Mouse (Mus musculus): ENCODE measurements around the gene Ggact. TPM values are rescaled to one million over a fixed set of nuclear protein-coding genes. Genes with fewer than 3 reads are reported as not detected.

Ggact gene
- polyA plus RNA-seq, 1 experiment from 2014 or later = 10.5 TPM

GRCm38 (mm10) chr14:122891470-122891968, 22.0 kb downstream of the Ggact start:
- Histone ChIP-seq H3K27me3 (ENCODE audit: control insufficient read depth, insufficient read depth, low read length) (no peaks in the 10 kb centered on the region), H3K4me3 (ENCODE audit: low read depth, low read length) (no peak overlapping the region), H3K27ac (replicated peaks; ENCODE audit: low read depth, low read length) (no peak overlapping the region), H3K9ac (ENCODE audit: low read length) (no peak overlapping the region), H3K9me3 (ENCODE audit: control insufficient read depth, low read length) (no peaks in the 10 kb centered on the region), H3K4me2 (ENCODE audit: low read depth, severe bottlenecking) (no peak overlapping the region), H3K36me3 (ENCODE audit: control insufficient read depth, insufficient read depth, low read length) (no peaks in the 10 kb centered on the region), H3K4me1 (ENCODE audit: control insufficient read depth, insufficient read depth, low read length) (0 out of 2 replicates have a peak, but pooled peaks cover 3% of the 10 kb centered on the region)
- DNase-seq (ENCODE audit: low spot score) (no peak), ATAC-seq (ENCODE audit: insufficient number of reproducible peaks, low FRiP score, low TSS enrichment, low read depth) (no peak; the same call in 1 of the 2 replicates)
- whole genome bisulfite sequencing = 88% methylated on average over 12 of the region's 12 CpGs

GRCm38 (mm10) chr14:122888480-122888872, 25.1 kb downstream of the Ggact start:
- H3K9ac ChIP-seq (ENCODE audit: low read length) = no peak overlapping the region

GRCm38 (mm10) chr14:122887702-122888479, 25.7 kb downstream of the Ggact start:
- no peak overlapping the region for H3K4me2 ChIP-seq (ENCODE audit: low read depth, severe bottlenecking)
- no peak overlapping the region for H3K9ac ChIP-seq (ENCODE audit: low read length)
- no peak for ATAC-seq (ENCODE audit: insufficient number of reproducible peaks, low FRiP score, low TSS enrichment, low read depth)
- H3K4me3 ChIP-seq (ENCODE audit: low read depth, low read length) = no peak overlapping the region
- peaks cover 9% of the 10 kb centered on the region for H3K4me1 ChIP-seq (ENCODE audit: control insufficient read depth, insufficient read depth, low read length)
- no peak for DNase-seq (ENCODE audit: low spot score)
- H3K27me3 ChIP-seq (ENCODE audit: control insufficient read depth, insufficient read depth, low read length) = no peaks in the 10 kb centered on the region
- H3K36me3 ChIP-seq (ENCODE audit: control insufficient read depth, insufficient read depth, low read length) = no peaks in the 10 kb centered on the region
- 64% methylated on average over 3 of the region's 3 CpGs for WGBS
- no peak overlapping the region for H3K27ac ChIP-seq (replicated peaks; ENCODE audit: low read depth, low read length)
- no peaks in the 10 kb centered on the region for H3K9me3 ChIP-seq (ENCODE audit: control insufficient read depth, low read length)

More at GRCm38 (mm10) chr14:122888480-122888872, 25.1 kb downstream of the Ggact start:
- Histone ChIP-seq H3K36me3 (ENCODE audit: control insufficient read depth, insufficient read depth, low read length) (no peaks in the 10 kb centered on the region), H3K4me1 (ENCODE audit: control insufficient read depth, insufficient read depth, low read length) (peaks cover 6% of the 10 kb centered on the region), H3K4me2 (ENCODE audit: low read depth, severe bottlenecking) (no peak overlapping the region), H3K4me3 (ENCODE audit: low read depth, low read length) (no peak overlapping the region), H3K9me3 (ENCODE audit: control insufficient read depth, low read length) (no peaks in the 10 kb centered on the region), H3K27me3 (ENCODE audit: control insufficient read depth, insufficient read depth, low read length) (no peaks in the 10 kb centered on the region), H3K27ac (replicated peaks; ENCODE audit: low read depth, low read length) (no peak overlapping the region)
- DNase-seq (ENCODE audit: low spot score) = no peak
- 81% methylated on average over 1 of the region's 1 CpGs for WGBS
- ATAC-seq (ENCODE audit: insufficient number of reproducible peaks, low FRiP score, low TSS enrichment, low read depth) = no peak

GRCm38 (mm10) chr14:122887278-122887677, 26.3 kb downstream of the Ggact start:
- DNase-seq (ENCODE audit: low spot score) = no peak
- H3K27ac ChIP-seq (replicated peaks; ENCODE audit: low read depth, low read length) = no peak overlapping the region
- ATAC-seq (ENCODE audit: insufficient number of reproducible peaks, low FRiP score, low TSS enrichment, low read depth) = no peak
- H3K9ac ChIP-seq (ENCODE audit: low read length) = no peak overlapping the region
- H3K36me3 ChIP-seq (ENCODE audit: control insufficient read depth, insufficient read depth, low read length) = no peaks in the 10 kb centered on the region
- H3K4me2 ChIP-seq (ENCODE audit: low read depth, severe bottlenecking) = no peak overlapping the region
- peaks cover 11% of the 10 kb centered on the region for H3K4me1 ChIP-seq (ENCODE audit: control insufficient read depth, insufficient read depth, low read length)
- no peak overlapping the region for H3K4me3 ChIP-seq (ENCODE audit: low read depth, low read length)
- H3K27me3 ChIP-seq (ENCODE audit: control insufficient read depth, insufficient read depth, low read length) = no peaks in the 10 kb centered on the region
- WGBS = 94% methylated on average over 1 of the region's 1 CpGs
- H3K9me3 ChIP-seq (ENCODE audit: control insufficient read depth, low read length) = no peaks in the 10 kb centered on the region

- H3K9me3 ChIP-seq (ENCODE audit: control insufficient read depth, low read length) = no peaks in the 10 kb centered on the region
- ATAC-seq (ENCODE audit: insufficient number of reproducible peaks, low FRiP score, low TSS enrichment, low read depth) = no peak
- no peak for DNase-seq (ENCODE audit: low spot score)
- H3K27me3 ChIP-seq (ENCODE audit: control insufficient read depth, insufficient read depth, low read length) = no peaks in the 10 kb centered on the region
- no peak overlapping the region for H3K9ac ChIP-seq (ENCODE audit: low read length)
- H3K4me2 ChIP-seq (ENCODE audit: low read depth, severe bottlenecking) = no peak overlapping the region
- H3K27ac ChIP-seq (replicated peaks; ENCODE audit: low read depth, low read length) = no peak overlapping the region
- H3K4me1 ChIP-seq (ENCODE audit: control insufficient read depth, insufficient read depth, low read length) = peaks cover 11% of the 10 kb centered on the region
- no peak overlapping the region for H3K4me3 ChIP-seq (ENCODE audit: low read depth, low read length)
- WGBS = 93% methylated on average over 7 of the region's 7 CpGs
- H3K36me3 ChIP-seq (ENCODE audit: control insufficient read depth, insufficient read depth, low read length) = no peaks in the 10 kb centered on the region
Observed at GRCm38 (mm10) chr14:122885893-122886292, 27.7 kb downstream of the Ggact start.

GRCm38 (mm10) chr14:122883821-122884584, 29.6 kb downstream of the Ggact start:
- Histone ChIP-seq H3K4me1 (ENCODE audit: control insufficient read depth, insufficient read depth, low read length) (peaks cover 11% of the 10 kb centered on the region), H3K4me2 (ENCODE audit: low read depth, severe bottlenecking) (no peak overlapping the region), H3K27me3 (ENCODE audit: control insufficient read depth, insufficient read depth, low read length) (no peaks in the 10 kb centered on the region), H3K9ac (ENCODE audit: low read length) (no peak overlapping the region), H3K27ac (replicated peaks; ENCODE audit: low read depth, low read length) (no peak overlapping the region), H3K9me3 (ENCODE audit: control insufficient read depth, low read length) (no peaks in the 10 kb centered on the region), H3K36me3 (ENCODE audit: control insufficient read depth, insufficient read depth, low read length) (no peaks in the 10 kb centered on the region), H3K4me3 (ENCODE audit: low read depth, low read length) (no peak overlapping the region)
- DNase-seq (ENCODE audit: low spot score) (no peak), ATAC-seq (ENCODE audit: insufficient number of reproducible peaks, low FRiP score, low TSS enrichment, low read depth) (no peak)
- 18% methylated on average over 10 of the region's 10 CpGs for WGBS

- no peak for ATAC-seq (ENCODE audit: insufficient number of reproducible peaks, low FRiP score, low TSS enrichment, low read depth)
- H3K9me3 ChIP-seq (ENCODE audit: control insufficient read depth, low read length) = no peaks in the 10 kb centered on the region
- DNase-seq (ENCODE audit: low spot score) = no peak
- H3K9ac ChIP-seq (ENCODE audit: low read length) = no peak overlapping the region
- no peak overlapping the region for H3K27ac ChIP-seq (replicated peaks; ENCODE audit: low read depth, low read length)
- WGBS = 47% methylated on average over 4 of the region's 4 CpGs
- no peaks in the 10 kb centered on the region for H3K36me3 ChIP-seq (ENCODE audit: control insufficient read depth, insufficient read depth, low read length)
- H3K4me1 ChIP-seq (ENCODE audit: control insufficient read depth, insufficient read depth, low read length) = peaks cover 11% of the 10 kb centered on the region
- no peaks in the 10 kb centered on the region for H3K27me3 ChIP-seq (ENCODE audit: control insufficient read depth, insufficient read depth, low read length)
- H3K4me3 ChIP-seq (ENCODE audit: low read depth, low read length) = no peak overlapping the region
- no peak overlapping the region for H3K4me2 ChIP-seq (ENCODE audit: low read depth, severe bottlenecking)
Observed at GRCm38 (mm10) chr14:122883410-122883806, 30.1 kb downstream of the Ggact start.

- no peak for DNase-seq (ENCODE audit: low spot score)
- no peak overlapping the region for H3K9ac ChIP-seq (ENCODE audit: low read length)
- no peak overlapping the region for H3K27ac ChIP-seq (replicated peaks; ENCODE audit: low read depth, low read length)
- H3K27me3 ChIP-seq (ENCODE audit: control insufficient read depth, insufficient read depth, low read length) = no peaks in the 10 kb centered on the region
- H3K4me3 ChIP-seq (ENCODE audit: low read depth, low read length) = no peak overlapping the region
- ATAC-seq (ENCODE audit: insufficient number of reproducible peaks, low FRiP score, low TSS enrichment, low read depth) = no peak
- no peaks in the 10 kb centered on the region for H3K9me3 ChIP-seq (ENCODE audit: control insufficient read depth, low read length)
- peaks cover 11% of the 10 kb centered on the region for H3K4me1 ChIP-seq (ENCODE audit: control insufficient read depth, insufficient read depth, low read length)
- no peaks in the 10 kb centered on the region for H3K36me3 ChIP-seq (ENCODE audit: control insufficient read depth, insufficient read depth, low read length)
- 74% methylated on average over 7 of the region's 7 CpGs for WGBS
- no peak overlapping the region for H3K4me2 ChIP-seq (ENCODE audit: low read depth, severe bottlenecking)
Observed at GRCm38 (mm10) chr14:122882795-122883409, 30.7 kb downstream of the Ggact start.

Measured in limb, embryonic 11.5 days (tissue).